Mouse (Mus musculus): ENCODE data around the gene Cd164. TPM values are rescaled to one million over a fixed set of nuclear protein-coding genes. Genes with fewer than 3 reads are reported as not detected.

Cd164 gene
- polyA plus RNA-seq, 1 experiment from 2014 or later, result 191 TPM

- H3K27ac ChIP-seq (ENCODE audit: low read length), result no peak overlapping the region
- no peaks in the 10 kb centered on the region for H3K36me3 ChIP-seq (ENCODE audit: insufficient read depth, low read length)
- no peaks in the 10 kb centered on the region for H3K9me3 ChIP-seq (ENCODE audit: low read length)
- H3K4me2 ChIP-seq (replicated peaks; ENCODE audit: low read depth, low read length), result no peak overlapping the region
- peaks cover 9% of the 10 kb centered on the region for H3K4me1 ChIP-seq (ENCODE audit: insufficient read depth, low read length)
- H3K27me3 ChIP-seq (ENCODE audit: insufficient read depth, low read length), result no peaks in the 10 kb centered on the region
- H3K9ac ChIP-seq (replicated peaks; ENCODE audit: low read length), result no peak overlapping the region
- ATAC-seq (ENCODE audit: low FRiP score, low TSS enrichment), result no peak
- 80% methylated on average over 2 of the region's 2 CpGs for WGBS
- no peak overlapping the region for H3K4me3 ChIP-seq (ENCODE audit: low read length)
Observed at GRCm38 (mm10) chr10:41543844-41544243, 24.6 kb downstream of the Cd164 start.

GRCm38 (mm10) chr10:41544481-41545190 lies 25.4 kb downstream of the Cd164 start:
- peak; percentile 61; the same call in 1 of the 2 replicates for ATAC-seq (ENCODE audit: low FRiP score, low TSS enrichment)
- peaks cover 5% of the 10 kb centered on the region for H3K9me3 ChIP-seq (ENCODE audit: low read length)
- 10% methylated on average over 7 of the region's 7 CpGs for WGBS

GRCm38 (mm10) chr10:41545224-41545755 lies 26.1 kb downstream of the Cd164 start:
- peaks cover 9% of the 10 kb centered on the region for H3K4me1 ChIP-seq (ENCODE audit: insufficient read depth, low read length)
- WGBS, result 59% methylated on average over 7 of the region's 7 CpGs
- no peak overlapping the region for H3K4me2 ChIP-seq (replicated peaks; ENCODE audit: low read depth, low read length)
- H3K36me3 ChIP-seq (ENCODE audit: insufficient read depth, low read length), result peaks cover 3% of the 10 kb centered on the region; the same call in 1 of the 2 replicates
- no peak overlapping the region for H3K9ac ChIP-seq (replicated peaks; ENCODE audit: low read length)
- no peak overlapping the region for H3K27ac ChIP-seq (ENCODE audit: low read length)
- no peaks in the 10 kb centered on the region for H3K27me3 ChIP-seq (ENCODE audit: insufficient read depth, low read length)
- no peak overlapping the region for H3K4me3 ChIP-seq (ENCODE audit: low read length)
- ATAC-seq (ENCODE audit: low FRiP score, low TSS enrichment), result no peak
- H3K9me3 ChIP-seq (ENCODE audit: low read length), result peaks cover 5% of the 10 kb centered on the region

More at GRCm38 (mm10) chr10:41544481-41545190, 25.4 kb downstream of the Cd164 start:
- Histone ChIP-seq H3K4me1 (ENCODE audit: insufficient read depth, low read length) (peaks cover 9% of the 10 kb centered on the region), H3K27me3 (ENCODE audit: insufficient read depth, low read length) (no peaks in the 10 kb centered on the region), H3K36me3 (ENCODE audit: insufficient read depth, low read length) (peaks cover 3% of the 10 kb centered on the region; the same call in 1 of the 2 replicates), H3K9ac (replicated peaks; ENCODE audit: low read length) (no peak overlapping the region), H3K27ac (ENCODE audit: low read length) (no peak overlapping the region), H3K4me3 (ENCODE audit: low read length) (no peak overlapping the region), H3K4me2 (replicated peaks; ENCODE audit: low read depth, low read length) (no peak overlapping the region)

GRCm38 (mm10) chr10:41546396-41547165 lies 27.4 kb downstream of the Cd164 start:
- H3K36me3 ChIP-seq (ENCODE audit: insufficient read depth, low read length), result peaks cover 3% of the 10 kb centered on the region; the same call in 1 of the 2 replicates
- H3K4me2 ChIP-seq (replicated peaks; ENCODE audit: low read depth, low read length), result no peak overlapping the region
- H3K4me3 ChIP-seq (ENCODE audit: low read length), result no peak overlapping the region
- 29% methylated on average over 13 of the region's 13 CpGs for WGBS
- H3K4me1 ChIP-seq (ENCODE audit: insufficient read depth, low read length), result peaks cover 9% of the 10 kb centered on the region
- H3K27ac ChIP-seq (ENCODE audit: low read length), result no peak overlapping the region
- peaks cover 5% of the 10 kb centered on the region for H3K9me3 ChIP-seq (ENCODE audit: low read length)
- no peaks in the 10 kb centered on the region for H3K27me3 ChIP-seq (ENCODE audit: insufficient read depth, low read length)
- H3K9ac ChIP-seq (replicated peaks; ENCODE audit: low read length), result no peak overlapping the region
- ATAC-seq (ENCODE audit: low FRiP score, low TSS enrichment), result peak; percentile 57; the same call in 1 of the 2 replicates

- WGBS, result 73% methylated on average over 7 of the region's 7 CpGs
- Histone ChIP-seq H3K27me3 (ENCODE audit: insufficient read depth, low read length) (no peaks in the 10 kb centered on the region), H3K4me2 (replicated peaks; ENCODE audit: low read depth, low read length) (no peak overlapping the region), H3K9ac (replicated peaks; ENCODE audit: low read length) (no peak overlapping the region), H3K36me3 (ENCODE audit: insufficient read depth, low read length) (peaks cover 3% of the 10 kb centered on the region; the same call in 1 of the 2 replicates), H3K4me1 (ENCODE audit: insufficient read depth, low read length) (peaks cover 16% of the 10 kb centered on the region), H3K27ac (ENCODE audit: low read length) (no peak overlapping the region), H3K9me3 (ENCODE audit: low read length) (peaks cover 5% of the 10 kb centered on the region), H3K4me3 (ENCODE audit: low read length) (no peak overlapping the region)
- no peak for ATAC-seq (ENCODE audit: low FRiP score, low TSS enrichment)
Observed at GRCm38 (mm10) chr10:41550711-41551110, 31.5 kb downstream of the Cd164 start.

GRCm38 (mm10) chr10:41552319-41552718 lies 33.1 kb downstream of the Cd164 start:
- 46% methylated on average over 3 of the region's 3 CpGs for WGBS

GRCm38 (mm10) chr10:41552847-41553589 lies 33.8 kb downstream of the Cd164 start:
- H3K9ac ChIP-seq (replicated peaks; ENCODE audit: low read length), result peak overlapping the region; percentile 24; the same call in 1 of the 2 replicates
- 28% methylated on average over 14 of the region's 14 CpGs for WGBS
- peaks cover 3% of the 10 kb centered on the region; the same call in 1 of the 2 replicates for H3K36me3 ChIP-seq (ENCODE audit: insufficient read depth, low read length)
- H3K9me3 ChIP-seq (ENCODE audit: low read length), result peaks cover 5% of the 10 kb centered on the region
- H3K4me3 ChIP-seq (ENCODE audit: low read length), result no peak overlapping the region
- peak; percentile 95 for ATAC-seq (ENCODE audit: low FRiP score, low TSS enrichment)
- peaks cover 16% of the 10 kb centered on the region for H3K4me1 ChIP-seq (ENCODE audit: insufficient read depth, low read length)
- H3K4me2 ChIP-seq (replicated peaks; ENCODE audit: low read depth, low read length), result no peak overlapping the region
- no peaks in the 10 kb centered on the region for H3K27me3 ChIP-seq (ENCODE audit: insufficient read depth, low read length)
- H3K27ac ChIP-seq (ENCODE audit: low read length), result peak overlapping the region; percentile 82

More at GRCm38 (mm10) chr10:41552319-41552718, 33.1 kb downstream of the Cd164 start:
- no peak overlapping the region for H3K4me3 ChIP-seq (ENCODE audit: low read length)
- peaks cover 16% of the 10 kb centered on the region for H3K4me1 ChIP-seq (ENCODE audit: insufficient read depth, low read length)
- no peak overlapping the region for H3K9ac ChIP-seq (replicated peaks; ENCODE audit: low read length)
- peak overlapping the region; percentile 82 for H3K27ac ChIP-seq (ENCODE audit: low read length)
- no peak overlapping the region for H3K4me2 ChIP-seq (replicated peaks; ENCODE audit: low read depth, low read length)
- H3K27me3 ChIP-seq (ENCODE audit: insufficient read depth, low read length), result no peaks in the 10 kb centered on the region
- peaks cover 5% of the 10 kb centered on the region for H3K9me3 ChIP-seq (ENCODE audit: low read length)
- peaks cover 3% of the 10 kb centered on the region; the same call in 1 of the 2 replicates for H3K36me3 ChIP-seq (ENCODE audit: insufficient read depth, low read length)
- no peak for ATAC-seq (ENCODE audit: low FRiP score, low TSS enrichment)

GRCm38 (mm10) chr10:41553711-41554110 lies 34.5 kb downstream of the Cd164 start:
- Histone ChIP-seq H3K36me3 (ENCODE audit: insufficient read depth, low read length) (peaks cover 3% of the 10 kb centered on the region; the same call in 1 of the 2 replicates), H3K27me3 (ENCODE audit: insufficient read depth, low read length) (no peaks in the 10 kb centered on the region), H3K4me3 (ENCODE audit: low read length) (no peak overlapping the region), H3K4me2 (replicated peaks; ENCODE audit: low read depth, low read length) (no peak overlapping the region), H3K9me3 (ENCODE audit: low read length) (peaks cover 5% of the 10 kb centered on the region), H3K9ac (replicated peaks; ENCODE audit: low read length) (no peak overlapping the region), H3K27ac (ENCODE audit: low read length) (peak overlapping the region; percentile 82), H3K4me1 (ENCODE audit: insufficient read depth, low read length) (peaks cover 16% of the 10 kb centered on the region)
- no peak for ATAC-seq (ENCODE audit: low FRiP score, low TSS enrichment)
- 58% methylated on average over 4 of the region's 4 CpGs for WGBS

GRCm38 (mm10) chr10:41555081-41555480 lies 35.9 kb downstream of the Cd164 start:
- Histone ChIP-seq H3K27ac (ENCODE audit: low read length) (no peak overlapping the region), H3K27me3 (ENCODE audit: insufficient read depth, low read length) (no peaks in the 10 kb centered on the region), H3K9ac (replicated peaks; ENCODE audit: low read length) (no peak overlapping the region), H3K4me1 (ENCODE audit: insufficient read depth, low read length) (peaks cover 16% of the 10 kb centered on the region), H3K36me3 (ENCODE audit: insufficient read depth, low read length) (0 out of 2 replicates have a peak, but pooled peaks cover 2% of the 10 kb centered on the region), H3K4me2 (replicated peaks; ENCODE audit: low read depth, low read length) (no peak overlapping the region), H3K9me3 (ENCODE audit: low read length) (peaks cover 4% of the 10 kb centered on the region), H3K4me3 (ENCODE audit: low read length) (no peak overlapping the region)
- WGBS, result 81% methylated on average over 3 of the region's 3 CpGs
- no peak for ATAC-seq (ENCODE audit: low FRiP score, low TSS enrichment)
